Mouse (Mus musculus) lung, postnatal 4 days (tissue): ENCODE measurements around the gene Dnmt1.

Source experiments
- DNase-seq, 2 experiments: peaks; one replicate each; pipeline ENCODE4 v3.0.0; 2021

Gene Dnmt1

GRCm38 (mm10) chr9:20976216-20976960 lies 16.7 kb upstream of the Dnmt1 start, which contains the start of gene S1pr2:
Gene S1pr2, minus strand, starts transcription at chr9:20976781.
- DNase-seq: peak; percentile 90 to 95

DNA sequence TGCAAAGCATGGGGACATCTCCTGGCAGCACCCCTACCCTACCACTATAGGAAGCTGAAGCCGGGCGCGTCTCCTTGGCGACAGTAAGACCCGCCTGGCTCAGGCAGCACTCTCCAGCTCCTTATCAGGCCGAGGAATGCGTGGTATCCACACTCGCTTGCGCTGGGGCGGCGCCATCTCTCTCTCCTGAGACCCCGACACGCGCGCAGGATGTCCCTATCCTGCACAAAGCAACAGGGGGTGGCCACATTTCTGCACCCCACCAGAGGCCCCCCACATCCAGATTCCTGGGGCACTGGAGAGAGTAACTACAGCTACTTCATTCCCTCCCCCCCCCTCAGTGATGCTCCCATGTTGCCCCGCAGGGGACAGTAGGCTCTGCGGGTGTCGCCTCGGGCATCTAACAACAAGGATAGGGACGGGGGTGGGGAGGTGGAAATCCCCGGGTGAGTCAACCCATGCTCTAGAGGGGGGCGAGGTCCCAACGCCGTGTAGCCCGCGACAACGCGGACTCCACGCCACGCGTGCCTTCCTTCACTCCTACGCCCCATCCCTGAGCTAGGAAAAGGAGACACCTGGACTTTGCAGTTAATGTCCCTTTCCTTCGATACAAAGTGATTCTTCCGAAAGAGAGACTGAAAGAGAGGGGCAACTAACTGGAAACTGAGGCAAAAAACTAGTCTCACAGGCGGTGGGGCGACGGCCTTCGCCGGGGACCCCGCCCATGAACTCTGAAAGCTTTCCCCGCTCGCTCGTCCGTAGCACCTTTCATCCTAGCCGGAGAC lies 15.9 kb upstream of the Dnmt1 start:
- peak; percentile 76 to 88 for DNase-seq

- DNase-seq: peak; percentile 37 to 50
Measured at GRCm38 (mm10) chr9:20973682-20974075, 14.0 kb upstream of the Dnmt1 start.

GRCm38 (mm10) chr9:20973001-20973681 lies 13.5 kb upstream of the Dnmt1 start:
- DNase-seq: no peak

DNA sequence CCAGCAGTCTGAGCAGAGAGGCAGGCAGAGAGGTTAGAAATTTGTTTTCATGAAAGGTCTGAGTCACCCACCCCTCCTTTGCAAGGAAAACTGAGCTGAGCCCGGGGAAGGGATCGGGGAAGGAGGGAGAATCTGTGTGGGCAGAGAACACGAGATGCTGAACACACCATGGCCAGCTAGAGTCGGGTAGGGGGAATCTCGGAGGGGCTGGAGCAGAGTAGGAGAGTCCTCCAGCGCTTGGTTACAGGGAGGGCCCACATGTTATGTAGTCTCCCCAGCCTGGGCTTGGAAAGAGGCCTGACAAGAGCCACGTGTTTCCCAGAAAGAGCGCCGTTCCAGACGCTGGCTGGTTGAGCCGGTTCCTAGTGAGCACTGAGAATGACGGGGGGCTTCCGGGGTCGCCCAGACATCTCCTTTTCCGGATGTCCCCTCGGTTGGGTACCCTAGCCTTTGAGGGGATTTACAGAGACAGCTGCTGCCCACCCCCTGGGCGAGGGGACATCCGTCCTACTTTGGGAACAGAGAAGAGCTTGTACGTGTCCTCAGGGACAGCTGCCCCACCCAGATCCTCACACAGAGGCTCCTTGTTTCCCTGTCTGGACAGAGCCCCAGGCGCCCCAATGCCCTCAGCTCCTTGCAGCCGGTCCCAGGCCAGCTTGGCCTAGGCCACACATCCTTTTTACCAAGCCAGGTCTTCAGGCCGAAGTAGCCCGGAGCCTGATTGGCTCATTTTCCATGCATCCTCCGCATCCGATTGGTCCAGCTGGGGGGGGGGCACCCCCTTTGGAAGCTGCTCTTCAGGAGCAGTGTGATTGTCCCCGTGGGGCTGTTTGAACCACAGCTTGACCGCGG lies 12.7 kb upstream of the Dnmt1 start:
- DNase-seq: peak; percentile 49 to 68

- peak; percentile 63 to 87 for DNase-seq
Measured at GRCm38 (mm10) chr9:20971751-20972140, 12.1 kb upstream of the Dnmt1 start.

DNA sequence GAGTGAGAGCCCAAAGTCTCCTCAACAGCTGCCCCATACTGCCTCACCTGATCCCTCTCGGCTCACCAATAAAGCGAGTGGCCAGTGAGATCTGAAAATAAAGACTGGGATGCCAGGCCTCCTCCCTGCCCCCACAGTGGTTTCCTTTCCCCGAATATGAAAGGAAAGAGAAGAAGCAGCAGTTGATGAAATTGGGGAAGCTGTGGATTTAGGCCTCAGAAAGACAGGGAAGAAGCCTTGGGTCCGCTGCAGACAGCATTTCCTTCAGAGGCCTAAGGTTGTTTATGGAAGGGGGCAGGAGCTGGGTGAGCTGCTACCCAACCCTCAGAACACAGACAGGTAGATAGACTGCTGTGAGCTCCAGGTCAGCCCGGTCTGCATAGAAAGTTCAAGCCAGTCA lies 7.1 kb upstream of the Dnmt1 start:
- DNase-seq: no peak

DNA sequence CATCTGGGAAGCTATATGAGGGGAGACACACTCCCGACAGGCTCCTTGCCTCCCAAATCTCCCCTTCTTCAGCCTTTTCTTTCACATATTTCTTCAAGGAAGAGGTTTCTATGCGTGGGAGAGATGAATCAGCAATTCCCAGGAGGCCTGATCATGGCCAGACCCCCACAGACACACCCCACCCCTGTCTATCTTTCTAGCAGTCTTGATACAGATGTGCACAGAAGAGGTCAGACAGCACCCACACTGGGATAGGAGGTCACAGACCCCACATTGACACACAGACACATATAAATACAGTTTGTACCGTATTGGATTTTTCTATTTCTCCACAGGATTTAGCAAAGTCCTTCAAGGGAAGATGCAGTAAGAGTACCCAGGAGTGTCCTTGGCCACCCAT lies 6.3 kb upstream of the Dnmt1 start:
- DNase-seq: no peak

DNA sequence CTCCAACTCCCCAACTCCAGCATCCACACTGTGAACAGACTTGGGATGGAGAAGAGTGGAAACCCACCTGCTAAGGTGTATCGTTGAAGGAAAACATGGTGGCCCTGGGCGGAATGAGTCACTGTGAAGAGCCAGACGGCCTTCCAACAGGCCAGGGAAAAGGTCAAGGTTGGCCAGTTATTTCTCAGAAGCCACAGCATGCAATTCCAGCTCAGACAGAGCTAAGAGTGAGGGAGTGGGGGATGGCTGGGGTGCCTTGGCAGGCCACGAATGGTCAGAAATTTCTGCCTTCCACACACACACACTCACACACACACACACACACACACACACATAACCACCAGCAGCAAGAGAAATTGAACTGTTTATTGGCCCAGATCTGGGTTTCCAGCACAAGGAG lies 5.9 kb upstream of the Dnmt1 start:
- no peak for DNase-seq

DNA sequence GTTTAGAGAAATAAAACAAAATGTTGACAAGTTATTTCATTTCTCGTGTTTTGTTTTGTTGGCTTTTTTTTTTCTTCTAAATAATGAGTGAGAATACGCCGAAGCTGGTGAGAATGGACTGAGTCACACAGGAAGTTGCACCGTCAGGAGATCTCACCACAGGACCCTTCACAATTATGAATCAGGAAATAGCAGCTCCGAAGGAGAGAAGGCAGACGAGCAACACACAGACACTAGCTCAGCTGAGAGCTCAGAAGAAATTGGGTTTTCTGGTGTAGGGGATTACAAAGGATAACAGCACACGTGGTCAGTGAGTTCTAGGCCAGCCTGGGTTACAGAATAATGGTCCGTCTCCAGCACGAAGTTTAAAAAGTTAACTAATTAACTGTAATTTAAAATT lies 1.9 kb upstream of the Dnmt1 start:
- DNase-seq: no peak

- peak in 1 of 2 experiments; percentile 59 for DNase-seq
Measured at GRCm38 (mm10) chr9:20956989-20957388, 2.7 kb downstream of the Dnmt1 start.

DNA sequence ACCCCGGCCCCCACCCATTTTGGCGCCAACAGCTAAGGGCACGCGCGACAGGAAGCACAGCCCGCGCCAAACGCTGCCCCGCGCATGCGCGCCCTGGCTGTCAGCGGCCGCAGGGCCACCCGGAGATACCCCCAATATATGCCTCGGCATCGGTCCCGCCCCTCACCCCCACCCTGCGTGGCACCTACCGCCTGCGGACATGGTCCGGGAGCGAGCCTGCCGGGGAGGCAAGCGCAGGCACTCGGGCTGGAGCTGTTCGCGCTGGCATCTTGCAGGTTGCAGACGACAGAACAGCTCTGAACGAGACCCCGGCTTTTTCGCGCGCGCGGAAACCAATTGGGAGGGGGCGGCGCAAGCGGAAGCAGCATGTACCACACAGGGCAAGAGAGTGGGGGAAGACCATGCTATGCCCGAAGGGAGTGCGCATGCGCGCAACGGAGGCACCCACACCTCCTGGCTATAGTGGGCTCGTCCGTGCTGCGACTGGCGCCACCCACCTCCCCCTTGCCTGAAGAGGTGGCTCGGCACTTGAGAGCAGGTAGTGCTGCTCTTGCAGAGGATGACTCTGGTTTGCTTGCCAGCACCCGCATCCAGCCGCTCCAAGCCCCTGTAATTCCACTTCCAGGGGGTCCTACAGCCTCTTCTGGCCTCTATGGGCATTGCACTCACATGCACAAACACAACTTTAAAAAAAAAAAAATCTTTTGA lies 7.0 kb downstream of the Dnmt1 start:
- peak; percentile 97 to 98 for DNase-seq

- DNase-seq: no peak
Measured at GRCm38 (mm10) chr9:20951966-20952519, 7.6 kb downstream of the Dnmt1 start.

- peak; percentile 43 to 58 for DNase-seq
Measured at GRCm38 (mm10) chr9:20951441-20951840, 8.2 kb downstream of the Dnmt1 start.

- no peak for DNase-seq
Measured at GRCm38 (mm10) chr9:20950419-20950818, 9.3 kb downstream of the Dnmt1 start.

DNA sequence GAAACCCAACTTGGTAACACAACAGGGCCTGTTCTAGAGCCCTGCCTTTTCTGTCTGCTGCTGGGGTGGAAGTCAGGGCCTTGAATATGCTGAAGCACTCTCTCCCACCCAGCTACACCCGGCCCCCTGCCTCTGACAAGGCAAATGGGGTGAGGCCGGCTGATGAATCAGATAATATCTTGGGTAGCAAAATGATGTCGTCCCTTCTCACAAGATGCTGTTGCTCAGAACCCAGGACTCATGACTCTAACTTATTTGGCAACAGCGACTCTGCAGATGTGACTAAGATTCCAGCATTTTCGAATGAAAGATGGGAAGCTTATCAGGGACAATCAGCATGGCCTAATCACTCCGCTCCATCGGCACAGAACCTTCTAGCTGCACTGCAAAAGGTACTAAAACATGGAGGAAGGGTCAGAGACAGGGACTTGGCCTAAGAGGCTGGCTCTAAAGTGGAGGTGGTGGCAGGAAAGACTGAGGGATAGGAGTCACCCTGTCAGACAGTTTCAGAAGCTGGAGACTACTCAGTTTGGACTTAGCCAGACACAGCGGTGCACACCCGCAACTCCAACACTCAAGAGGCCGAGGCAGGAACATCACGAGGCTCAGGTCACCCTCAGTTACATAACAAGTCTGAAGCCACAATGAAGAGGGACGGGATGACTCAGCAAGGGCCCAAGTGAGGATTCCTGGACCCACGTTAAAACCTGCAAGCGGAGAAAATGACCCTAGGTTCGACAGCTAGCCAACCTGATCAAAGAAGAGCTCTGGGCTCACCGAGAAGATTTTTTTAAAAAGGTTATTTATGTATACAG lies 13.4 kb downstream of the Dnmt1 start:
- DNase-seq: no peak

DNA sequence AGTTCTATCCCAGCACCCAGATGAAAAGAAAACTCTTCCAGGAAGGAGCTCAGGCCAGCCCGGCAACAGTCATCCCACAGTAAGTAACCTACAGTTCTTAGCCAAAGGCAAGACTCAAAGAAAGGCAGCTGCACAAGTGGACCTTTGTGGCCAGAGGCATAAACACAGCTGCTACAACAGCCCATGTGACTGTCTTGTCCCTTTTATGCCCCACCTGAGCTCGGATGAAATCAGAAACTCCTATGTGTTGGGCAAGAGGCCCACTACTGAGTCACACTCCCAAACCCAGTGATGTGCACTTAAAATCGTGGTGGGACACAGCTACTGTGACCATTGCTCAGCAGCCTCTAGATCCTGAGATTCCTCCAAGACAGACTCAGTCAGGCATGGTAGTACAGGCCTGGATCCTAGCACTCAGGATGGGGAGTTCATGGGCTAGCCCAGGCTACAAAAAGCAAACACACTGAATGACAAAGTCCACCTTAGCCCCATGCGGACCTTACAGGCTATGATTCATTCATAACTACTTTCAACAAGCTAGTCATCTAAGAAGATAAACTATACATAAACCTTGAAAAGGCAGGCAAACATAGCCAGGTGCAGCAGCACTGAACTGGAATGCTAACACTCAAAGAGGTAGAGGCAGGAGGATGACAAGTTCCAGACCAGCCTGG lies 14.9 kb downstream of the Dnmt1 start:
- DNase-seq: no peak

GRCm38 (mm10) chr9:20943911-20944310 lies 15.8 kb downstream of the Dnmt1 start:
- DNase-seq: no peak

GRCm38 (mm10) chr9:20943396-20943795 lies 16.3 kb downstream of the Dnmt1 start:
- no peak for DNase-seq

DNA sequence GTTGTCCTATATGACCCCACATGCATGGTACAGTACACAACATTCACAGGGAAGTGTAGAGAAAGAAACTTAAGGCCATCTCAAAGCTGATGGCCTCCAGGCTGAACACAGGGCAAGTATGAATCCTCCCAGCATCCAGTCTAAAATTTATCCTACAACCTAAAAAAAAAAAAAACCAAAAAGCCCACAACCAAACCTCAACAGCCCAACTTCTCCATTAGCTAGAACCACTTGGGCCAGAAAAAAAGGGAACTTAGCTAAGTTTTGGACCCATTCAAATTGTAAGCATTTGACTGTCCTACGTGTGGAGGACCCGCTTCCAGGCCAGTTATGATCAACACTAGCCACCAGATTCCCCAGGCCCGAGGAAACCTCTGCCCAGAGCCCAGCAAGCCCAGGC lies 36.4 kb downstream of the Dnmt1 start:
- DNase-seq: no peak
